Mouse (Mus musculus) CH12.LX (cell line): ENCODE measurements around the gene Btbd16. TPM values are rescaled to one million over a fixed set of nuclear protein-coding genes. Genes with fewer than 3 reads are reported as not detected.

Experiments
- DNase-seq: peaks from one replicate; pipeline ENCODE4 v3.0.0-alpha.2; 2013; ENCODE audit errors: extremely low read depth
- H3K27ac ChIP-seq: 2 replicates; pipeline ENCODE4 v1.5.1; 2012; ENCODE audit warnings: low read depth, mild to moderate bottlenecking, control low read depth, moderate library complexity; ENCODE audit not compliant: insufficient read depth
- H3K27me3 ChIP-seq: replicated peaks from 2 replicates; pipeline ENCODE3; 2012; ENCODE audit warnings: inconsistent platforms
- H3K36me3 ChIP-seq, 2 experiments: replicated peaks in 1 of 2; 2 replicates each; pipeline versions ENCODE3 to v1.6.1; 2012; ENCODE audit warnings: inconsistent platforms in 1 of 2, low read length in 1 of 2, mild to moderate bottlenecking in 1 of 2, mixed read lengths in 1 of 2, moderate library complexity in 1 of 2; ENCODE audit not compliant: control insufficient read depth in 1 of 2, insufficient read depth in 1 of 2
- H3K4me1 ChIP-seq, 2 experiments: 2 replicates each; pipeline ENCODE4 v1.6.1; 2012; ENCODE audit warnings: inconsistent platforms in 1 of 2, moderate library complexity in 1 of 2; ENCODE audit not compliant: insufficient read depth in 2 of 2, control insufficient read depth in 1 of 2
- H3K4me2 ChIP-seq: 2 replicates; pipeline ENCODE4 v1.6.1; 2012; ENCODE audit warnings: low read depth, mild to moderate bottlenecking, control low read depth; ENCODE audit not compliant: poor library complexity, insufficient read depth, severe bottlenecking
- H3K4me3 ChIP-seq, 3 experiments: fragments of 150-350 bp in 1 of 3; sonication (generic) in 1 of 3; replicated peaks in 1 of 3; 2 replicates each; pipeline versions ENCODE3 to v1.5.1; 2011 to 2012; ENCODE audit warnings: low read depth in 2 of 3, low read length in 2 of 3, mild to moderate bottlenecking in 2 of 3, moderate library complexity in 2 of 3, control low read depth in 1 of 3, improper control_type of control experiment in 1 of 3, inconsistent platforms in 1 of 3, mixed read lengths in 1 of 3; ENCODE audit not compliant: poor library complexity in 1 of 3
- H3K79me2 ChIP-seq: replicated peaks from 2 replicates; pipeline ENCODE4 v1.6.1; 2012; ENCODE audit warnings: mild to moderate bottlenecking, moderate library complexity; ENCODE audit not compliant: control insufficient read depth, poor library complexity, insufficient read depth, severe bottlenecking; ENCODE audit errors: extremely low read depth
- H3K9ac ChIP-seq: 2 replicates; pipeline ENCODE4 v1.6.1; 2012; ENCODE audit warnings: low read depth, mild to moderate bottlenecking, control low read depth, moderate library complexity; ENCODE audit not compliant: insufficient read depth
- H3K9me3 ChIP-seq: replicated peaks from 2 replicates; pipeline ENCODE3; 2012; ENCODE audit warnings: low read length, inconsistent platforms, mixed read lengths
- CHD1 ChIP-seq: IDR thresholded peaks from 2 replicates; pipeline ENCODE4 v1.6.1; 2012; ENCODE audit warnings: low read depth, low read length, improper control_type of control experiment, inconsistent platforms
- CHD2 ChIP-seq: IDR thresholded peaks from 2 replicates; pipeline ENCODE4 v1.6.1; 2011; ENCODE audit warnings: low read length, improper control_type of control experiment
- E2F4 ChIP-seq: IDR thresholded peaks from 2 replicates; pipeline ENCODE4 v1.6.1; 2011; ENCODE audit warnings: low read depth, low read length, improper control_type of control experiment; ENCODE audit not compliant: insufficient replicate concordance
- EP300 ChIP-seq: IDR thresholded peaks from 2 replicates; pipeline ENCODE4 v1.6.1; 2011; ENCODE audit warnings: low read length, improper control_type of control experiment
- HCFC1 ChIP-seq: IDR thresholded peaks from 2 replicates; pipeline ENCODE4 v1.6.1; 2012; ENCODE audit warnings: low read depth, mild to moderate bottlenecking, inconsistent platforms, low read length, improper control_type of control experiment
- JUN ChIP-seq: IDR thresholded peaks from 2 replicates; pipeline ENCODE4 v1.6.1; 2011; ENCODE audit warnings: low read depth, mild to moderate bottlenecking, low read length, improper control_type of control experiment, moderate library complexity; ENCODE audit not compliant: insufficient read depth
- JUND ChIP-seq: conservative IDR thresholded peaks from 2 replicates; pipeline ENCODE4 v1.6.1; 2011; ENCODE audit warnings: low read depth, low read length, improper control_type of control experiment
- MAFK ChIP-seq: IDR thresholded peaks from 2 replicates; pipeline ENCODE4 v1.6.1; 2011; ENCODE audit warnings: low read length, improper control_type of control experiment; ENCODE audit not compliant: insufficient replicate concordance
- MAZ ChIP-seq: IDR thresholded peaks from 2 replicates; pipeline ENCODE4 v1.6.1; 2012; ENCODE audit warnings: low read depth, mild to moderate bottlenecking, inconsistent platforms, low read length, improper control_type of control experiment, moderate library complexity
- MEF2A ChIP-seq: IDR thresholded peaks from 2 replicates; pipeline ENCODE4 v1.6.1; 2014; ENCODE audit warnings: low read depth, mild to moderate bottlenecking, inconsistent platforms, low read length, improper control_type of control experiment, borderline replicate concordance
- MXI1 ChIP-seq: IDR thresholded peaks from 2 replicates; pipeline ENCODE4 v1.6.1; 2011; ENCODE audit warnings: mild to moderate bottlenecking, low read depth, low read length, improper control_type of control experiment
- MYC ChIP-seq: IDR thresholded peaks from 2 replicates; pipeline ENCODE4 v1.6.1; 2011; ENCODE audit warnings: low read depth, mild to moderate bottlenecking, improper control_type of control experiment, low read length
- NELFE ChIP-seq: IDR thresholded peaks from 2 replicates; pipeline ENCODE4 v1.6.1; 2011; ENCODE audit warnings: low read depth, low read length, improper control_type of control experiment
- NRF1 ChIP-seq: IDR thresholded peaks from 2 replicates; pipeline ENCODE4 v1.6.1; 2014; ENCODE audit warnings: low read depth, mild to moderate bottlenecking, inconsistent platforms, low read length, improper control_type of control experiment, moderate library complexity
- PAX5 ChIP-seq: IDR thresholded peaks from 2 replicates; pipeline ENCODE4 v1.6.1; 2012; ENCODE audit warnings: low read length, inconsistent platforms, mixed read lengths
- POLR2AphosphoS2 ChIP-seq: IDR thresholded peaks from 2 replicates; pipeline ENCODE4 v1.6.1; 2011; ENCODE audit warnings: low read depth, low read length, improper control_type of control experiment
- RCOR1 ChIP-seq: conservative IDR thresholded peaks from 2 replicates; pipeline ENCODE4 v1.6.1; 2012; ENCODE audit warnings: low read depth, mild to moderate bottlenecking, inconsistent platforms, low read length, improper control_type of control experiment
- SIN3A ChIP-seq: IDR thresholded peaks from 2 replicates; pipeline ENCODE4 v1.6.1; 2012; ENCODE audit warnings: low read length, improper control_type of control experiment, inconsistent platforms
- SMC3 ChIP-seq: IDR thresholded peaks from 2 replicates; pipeline ENCODE4 v1.6.1; 2011; ENCODE audit warnings: low read depth, low read length, improper control_type of control experiment
- TBP ChIP-seq: conservative IDR thresholded peaks from 2 replicates; pipeline ENCODE4 v1.6.1; 2011; ENCODE audit warnings: low read depth, low read length, improper control_type of control experiment
- TCF12 ChIP-seq: IDR thresholded peaks from 2 replicates; pipeline ENCODE4 v1.6.1; 2014; ENCODE audit warnings: low read depth, mild to moderate bottlenecking, inconsistent platforms, low read length, improper control_type of control experiment
- UBTF ChIP-seq: IDR thresholded peaks from 2 replicates; pipeline ENCODE4 v1.6.1; 2012; ENCODE audit warnings: low read depth, mild to moderate bottlenecking, inconsistent platforms, low read length, improper control_type of control experiment, moderate library complexity
- USF2 ChIP-seq: conservative IDR thresholded peaks from 2 replicates; pipeline ENCODE4 v1.6.1; 2011; ENCODE audit warnings: low read depth, low read length, improper control_type of control experiment
- ZC3H11A ChIP-seq: IDR thresholded peaks from 2 replicates; pipeline ENCODE4 v1.6.1; 2012; ENCODE audit warnings: low read depth, mild to moderate bottlenecking, inconsistent platforms, low read length, improper control_type of control experiment
- ZKSCAN1 ChIP-seq: IDR thresholded peaks from 2 replicates; pipeline ENCODE4 v1.6.1; 2012; ENCODE audit warnings: low read depth, inconsistent platforms, low read length, improper control_type of control experiment, borderline replicate concordance
- ZMIZ1 ChIP-seq: IDR thresholded peaks from 2 replicates; pipeline ENCODE4 v1.6.1; 2012; ENCODE audit warnings: low read depth, mild to moderate bottlenecking, inconsistent platforms, low read length, improper control_type of control experiment
- dilution Hi-C: fragments of 300-500 bp; cut with MboI; formaldehyde crosslinking; loops from 2 replicates; pipeline ENCODE4 v1.14.3; 2020; ENCODE audit warnings: low sequenced_read_pairs; ENCODE audit not compliant: extremely low pct_unique_long_range_greater_than_20kb, extremely low pct_ligation_motif_present
- in situ Hi-C: fragments of 300-500 bp; cut with MboI; formaldehyde crosslinking; loops from 3 replicates; pipeline ENCODE4 v1.14.3; 2019; ENCODE audit warnings: low sequenced_read_pairs, low pct_ligation_motif_present, low pct_unique_long_range_greater_than_20kb, mixed read lengths
- polyA plus RNA-seq: library from polyadenylated mRNA; unstranded; fragments of >175 nt; gene quantifications from 2 replicates; pipeline ENCODE4 v1.2.1, GENCODE M21; 2012; ENCODE audit warnings: low read depth; ENCODE audit not compliant: insufficient read length
- total RNA-seq, 2 experiments: library from RNA; depleted of rRNA; stranded (reverse); fragments of 300-350 nt in 1 of 2; fragments of >200 nt in 1 of 2; gene quantifications; 2 replicates each; pipeline ENCODE4 v1.2.3; 2012 to 2014

Btbd16 gene
- total and polyA plus RNA-seq, 3 experiments = not detected

DNA sequence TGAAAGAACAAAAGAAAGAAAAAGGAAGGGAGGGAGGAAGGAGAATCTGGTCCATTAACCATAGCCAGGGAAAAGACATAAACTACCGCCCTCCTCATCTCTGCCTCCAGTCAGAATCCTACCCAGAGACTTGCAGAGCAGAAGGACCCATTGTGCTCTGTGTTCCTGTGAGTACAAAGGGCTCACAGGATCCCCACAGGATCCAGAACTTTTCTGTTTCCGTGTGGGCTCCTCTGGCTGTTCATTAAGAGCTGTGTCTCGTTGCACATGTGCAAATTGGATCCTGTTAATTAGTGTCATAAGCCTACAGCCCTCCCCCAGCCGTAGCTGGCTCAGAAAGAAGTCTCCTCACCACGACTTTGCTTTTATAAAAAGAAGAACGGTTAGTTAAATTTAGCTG lies 41.0 kb upstream of the Btbd16 start:
- Histone ChIP-seq H3K79me2 (no peaks in the 10 kb centered on the region), H3K4me1 (no peaks in the 10 kb centered on the region), H3K4me2 (no peak overlapping the region), H3K36me3 (no peaks in the 10 kb centered on the region), H3K4me3 (no peak overlapping the region), H3K9me3 (peaks cover 2% of the 10 kb centered on the region), H3K27me3 (peaks cover 73% of the 10 kb centered on the region), H3K9ac (no peak overlapping the region), H3K27ac (no peak overlapping the region)
- in situ Hi-C loops (no loop called here), dilution Hi-C loops (no loop called here)
- DNase-seq = no peak
- TF ChIP-seq JUND = no peak
- no peak for TF ChIP-seq TCF12
- TF ChIP-seq MXI1 = no peak
- no peak for TF ChIP-seq MAFK
- TF ChIP-seq E2F4 = no peak
- no peak for TF ChIP-seq EP300
- TF ChIP-seq CHD2 = no peak
- no peak for TF ChIP-seq POLR2AphosphoS2
- no peak for TF ChIP-seq TBP
- no peak for TF ChIP-seq MAZ
- no peak for TF ChIP-seq SIN3A
- TF ChIP-seq NRF1 = no peak
- no peak for TF ChIP-seq HCFC1
- no peak for TF ChIP-seq MEF2A
- TF ChIP-seq PAX5 = no peak
- no peak for TF ChIP-seq NELFE
- no peak for TF ChIP-seq ZMIZ1
- TF ChIP-seq ZC3H11A = no peak
- TF ChIP-seq MYC = no peak

DNA sequence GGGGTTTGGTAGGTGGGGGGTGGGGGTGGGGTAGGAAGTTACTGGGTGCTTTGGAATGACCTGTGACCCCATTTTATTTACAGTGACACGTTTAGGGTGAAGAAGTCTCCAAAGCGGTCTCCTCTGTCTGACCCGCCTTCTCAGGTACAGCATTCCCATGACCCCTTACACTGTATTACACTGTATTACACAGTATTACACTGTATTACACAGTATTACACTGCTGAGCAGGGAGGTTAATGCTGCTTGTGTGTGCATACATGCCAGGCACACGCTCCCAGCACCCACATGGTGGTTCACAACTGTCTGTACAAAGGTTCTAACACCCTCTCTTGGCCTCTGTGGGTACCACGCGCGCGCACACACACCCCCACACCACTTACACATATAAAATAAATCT lies 40.4 kb upstream of the Btbd16 start:
- Histone ChIP-seq H3K9me3 (peaks cover 2% of the 10 kb centered on the region), H3K79me2 (no peaks in the 10 kb centered on the region), H3K27ac (no peak overlapping the region), H3K4me1 (no peaks in the 10 kb centered on the region), H3K27me3 (peaks cover 73% of the 10 kb centered on the region), H3K4me2 (no peak overlapping the region), H3K9ac (no peak overlapping the region), H3K36me3 (no peaks in the 10 kb centered on the region), H3K4me3 (no peak overlapping the region)
- dilution Hi-C loops (no loop called here), in situ Hi-C loops (no loop called here)
- DNase-seq = no peak
- TF ChIP-seq ZKSCAN1 (no peak), RCOR1 (no peak), SMC3 (no peak), UBTF (no peak), CHD1 (no peak), JUN (no peak), ZC3H11A (no peak), E2F4 (no peak), MEF2A (no peak), JUND (no peak), PAX5 (no peak), USF2 (no peak)
